Mouse (Mus musculus) C2C12 (cell line): ENCODE results near the gene Atxn1. TPM values are rescaled to one million over a fixed set of nuclear protein-coding genes. Genes with fewer than 3 reads are reported as not detected.

Experiments
- H3K27me3 ChIP-seq: one replicate; pipeline ENCODE4 v1.6.1; 2011; ENCODE audit not compliant: control insufficient read depth, insufficient read depth, insufficient read length
- H3K36me3 ChIP-seq: one replicate; pipeline ENCODE4 v1.6.1; 2011; ENCODE audit not compliant: control insufficient read depth, insufficient read depth
- H3K4me3 ChIP-seq: one replicate; pipeline ENCODE4 v1.5.1; 2011; ENCODE audit warnings: mild to moderate bottlenecking, control low read depth; ENCODE audit not compliant: poor library complexity, insufficient read depth, severe bottlenecking
- H3K79me2 ChIP-seq: one replicate; pipeline ENCODE4 v1.6.1; 2011; ENCODE audit not compliant: control insufficient read depth, insufficient read depth
- H3K79me3 ChIP-seq: one replicate; pipeline ENCODE4 v1.6.1; 2011; ENCODE audit warnings: low read depth, control low read depth
- H3ac ChIP-seq: one replicate; pipeline ENCODE3; 2011; ENCODE audit warnings: low read depth; ENCODE audit not compliant: control insufficient read depth, insufficient read length
- CEBPB ChIP-seq: IDR thresholded peaks from one replicate; pipeline ENCODE4 v1.6.1; 2011; ENCODE audit warnings: low read depth, mild to moderate bottlenecking, control low read depth, moderate library complexity
- CTCF ChIP-seq: IDR thresholded peaks from one replicate; pipeline ENCODE4 v1.5.1; 2011; ENCODE audit not compliant: control insufficient read depth, insufficient read depth, insufficient read length
- FOSL1 ChIP-seq: IDR thresholded peaks from one replicate; pipeline ENCODE4 v1.8.0; 2011; ENCODE audit warnings: mild to moderate bottlenecking, low read length; ENCODE audit not compliant: poor library complexity, insufficient read depth, severe bottlenecking
- MAX ChIP-seq: IDR thresholded peaks from one replicate; pipeline ENCODE4 v1.6.1; 2011; ENCODE audit warnings: mild to moderate bottlenecking, control low read depth
- MYOD1 ChIP-seq: IDR thresholded peaks from one replicate; pipeline ENCODE4 v1.6.1; 2011; ENCODE audit warnings: low read depth; ENCODE audit not compliant: control insufficient read depth, insufficient read length
- MYOG ChIP-seq: IDR thresholded peaks from one replicate; pipeline ENCODE4 v1.6.1; 2011; ENCODE audit not compliant: control insufficient read depth, insufficient read length; ENCODE audit errors: extremely low read depth
- USF1 ChIP-seq: IDR thresholded peaks from one replicate; pipeline ENCODE4 v1.6.1; 2011; ENCODE audit warnings: low read depth, mild to moderate bottlenecking, control low read depth, moderate library complexity
- polyA plus RNA-seq: library from polyadenylated mRNA; unstranded; fragments of >200 nt; fragmentation: generic; extraction: Trizol; gene quantifications from one replicate; pipeline ENCODE4 v1.2.1, GENCODE M21; 2012; ENCODE audit warnings: missing spikeins

Gene Atxn1
- polyA plus RNA-seq, 1 experiment: 3.0 TPM

- TF ChIP-seq MYOD1 (no peak), FOSL1 (no peak), USF1 (no peak), MAX (no peak), CEBPB (no peak), MYOG (no peak), CTCF (no peak)
- H3K79me3 ChIP-seq: no peaks in the 10 kb centered on the region
- H3K36me3 ChIP-seq: no peaks in the 10 kb centered on the region
- H3ac ChIP-seq: no peak overlapping the region
- H3K79me2 ChIP-seq: no peaks in the 10 kb centered on the region
- no peaks in the 10 kb centered on the region for H3K27me3 ChIP-seq
- H3K4me3 ChIP-seq: no peak overlapping the region
These were observed 373.9 kb downstream of the Atxn1 start for GRCm38 (mm10) chr13:45590898-45591297.

- TF ChIP-seq MAX (no peak), MYOG (no peak), CTCF (no peak), MYOD1 (no peak), CEBPB (no peak), FOSL1 (no peak), USF1 (no peak)
- no peak overlapping the region for H3K4me3 ChIP-seq
- H3K36me3 ChIP-seq: no peaks in the 10 kb centered on the region
- H3K79me2 ChIP-seq: no peaks in the 10 kb centered on the region
- H3K79me3 ChIP-seq: no peaks in the 10 kb centered on the region
- H3ac ChIP-seq: no peak overlapping the region
- H3K27me3 ChIP-seq: no peaks in the 10 kb centered on the region
These were observed 381.7 kb downstream of the Atxn1 start for GRCm38 (mm10) chr13:45583061-45583460.

GRCm38 (mm10) chr13:45582294-45582693, 382.5 kb downstream of the Atxn1 start:
- H3K79me3 ChIP-seq: no peaks in the 10 kb centered on the region
- H3K27me3 ChIP-seq: no peaks in the 10 kb centered on the region
- no peak overlapping the region for H3K4me3 ChIP-seq
- H3K79me2 ChIP-seq: no peaks in the 10 kb centered on the region
- H3K36me3 ChIP-seq: no peaks in the 10 kb centered on the region
- no peak for TF ChIP-seq MYOD1
- no peak for TF ChIP-seq CEBPB
- H3ac ChIP-seq: no peak overlapping the region

GRCm38 (mm10) chr13:45579751-45580150, 385.1 kb downstream of the Atxn1 start:
- Histone ChIP-seq H3ac (no peak overlapping the region), H3K79me2 (no peaks in the 10 kb centered on the region), H3K27me3 (no peaks in the 10 kb centered on the region), H3K79me3 (no peaks in the 10 kb centered on the region), H3K4me3 (no peak overlapping the region), H3K36me3 (no peaks in the 10 kb centered on the region)
- TF ChIP-seq MYOD1 (no peak), FOSL1 (no peak), USF1 (no peak), MAX (no peak), MYOG (no peak), CTCF (no peak), CEBPB (no peak)

- H3ac ChIP-seq: no peak overlapping the region
- H3K4me3 ChIP-seq: no peak overlapping the region
- H3K79me2 ChIP-seq: no peaks in the 10 kb centered on the region
- no peaks in the 10 kb centered on the region for H3K79me3 ChIP-seq
- H3K36me3 ChIP-seq: no peaks in the 10 kb centered on the region
- TF ChIP-seq MYOG: no peak
- TF ChIP-seq CEBPB: no peak
- TF ChIP-seq FOSL1: no peak
- no peak for TF ChIP-seq USF1
- no peak for TF ChIP-seq MYOD1
- no peak for TF ChIP-seq CTCF
- no peak for TF ChIP-seq MAX
- no peaks in the 10 kb centered on the region for H3K27me3 ChIP-seq
These were observed 387.0 kb downstream of the Atxn1 start for GRCm38 (mm10) chr13:45577784-45578183.

GRCm38 (mm10) chr13:45577366-45577765, 387.4 kb downstream of the Atxn1 start:
- Histone ChIP-seq H3K27me3 (no peaks in the 10 kb centered on the region), H3K36me3 (no peaks in the 10 kb centered on the region), H3ac (no peak overlapping the region), H3K79me2 (no peaks in the 10 kb centered on the region), H3K4me3 (no peak overlapping the region), H3K79me3 (no peaks in the 10 kb centered on the region)
- TF ChIP-seq FOSL1 (no peak), MAX (no peak), CEBPB (no peak), USF1 (no peak), MYOG (no peak), MYOD1 (no peak), CTCF (no peak)
